Mouse (Mus musculus) adrenal gland, postnatal 36 days (tissue): ENCODE data around the gene Prss38. TPM values are rescaled to one million over a fixed set of nuclear protein-coding genes. Genes with fewer than 3 reads are reported as not detected.

Experiments used
- DNase-seq, 2 experiments: peaks; one replicate each; pipeline ENCODE4 v3.0.0; 2021; ENCODE audit warnings: mixed read lengths in 1 of 2
- long read RNA-seq, 2 experiments: library from polyadenylated mRNA; stranded (forward); transcript quantifications; one replicate each; pipeline ENCODE4 v2.0.0; 2021; ENCODE audit warnings: borderline sequencing depth in 2 of 2
- total RNA-seq, 2 experiments: library from RNA; stranded (reverse); gene quantifications; 2 replicates each; pipeline ENCODE4 v1.2.3; 2021

Prss38 gene
- not detected for total RNA-seq
- long read RNA-seq, experiment 1 = 0 reads
- long read RNA-seq, experiment 2 = 0 reads

- no peak for DNase-seq
These were observed at the start of gene Prss38 for GRCm38 (mm10) chr11:59375475-59375874. Gene Prss38 (minus strand): TSS chr11:59375657.

- DNase-seq = no peak
These were observed 47.6 kb upstream of the Prss38 start for GRCm38 (mm10) chr11:59423010-59423588.

- DNase-seq = no peak
These were observed 46.5 kb upstream of the Prss38 start for GRCm38 (mm10) chr11:59421967-59422366.

- no peak for DNase-seq
These were observed 46.0 kb upstream of the Prss38 start for GRCm38 (mm10) chr11:59421436-59421835.

GRCm38 (mm10) chr11:59418708-59419107 is 43.3 kb upstream of the Prss38 start:
- DNase-seq = no peak

GRCm38 (mm10) chr11:59412999-59413863 is 37.8 kb upstream of the Prss38 start:
- peak in 1 of 2 experiments; percentile 29 for DNase-seq

- peak in 1 of 2 experiments; percentile 39 for DNase-seq
These were observed 36.6 kb upstream of the Prss38 start for GRCm38 (mm10) chr11:59412058-59412457.

GRCm38 (mm10) chr11:59410851-59411250 is 35.4 kb upstream of the Prss38 start:
- peak; percentile 65 to 71 for DNase-seq

GRCm38 (mm10) chr11:59405761-59406160 is 30.3 kb upstream of the Prss38 start:
- DNase-seq = peak; percentile 54 to 76

- no peak for DNase-seq
These were observed 25.4 kb upstream of the Prss38 start for GRCm38 (mm10) chr11:59400876-59401275.

GRCm38 (mm10) chr11:59399830-59400229 is 24.4 kb upstream of the Prss38 start:
- no peak for DNase-seq

- DNase-seq = no peak
These were observed 22.3 kb upstream of the Prss38 start for GRCm38 (mm10) chr11:59397536-59398371.

GRCm38 (mm10) chr11:59394451-59394850 is 19.0 kb upstream of the Prss38 start:
- DNase-seq = no peak

GRCm38 (mm10) chr11:59393591-59393990 is 18.1 kb upstream of the Prss38 start:
- peak; percentile 88 to 90 for DNase-seq

GRCm38 (mm10) chr11:59392300-59392699 is 16.8 kb upstream of the Prss38 start:
- peak; percentile 56 to 58 for DNase-seq

- no peak for DNase-seq
These were observed 15.0 kb upstream of the Prss38 start for GRCm38 (mm10) chr11:59390470-59390869.

- no peak for DNase-seq
These were observed 14.2 kb upstream of the Prss38 start for GRCm38 (mm10) chr11:59389617-59390016.

GRCm38 (mm10) chr11:59388806-59389205 is 13.3 kb upstream of the Prss38 start:
- DNase-seq = no peak

- no peak for DNase-seq
These were observed 12.0 kb upstream of the Prss38 start for GRCm38 (mm10) chr11:59387471-59387870.

- no peak for DNase-seq
These were observed 9.7 kb upstream of the Prss38 start for GRCm38 (mm10) chr11:59385123-59385522.

GRCm38 (mm10) chr11:59384441-59384959 is 9.0 kb upstream of the Prss38 start:
- peak in 1 of 2 experiments; percentile 31 for DNase-seq

- no peak for DNase-seq
These were observed 4.1 kb upstream of the Prss38 start for GRCm38 (mm10) chr11:59379547-59379946.
